Mouse (Mus musculus) heart, adult 2 months (tissue): Measurements from ENCODE around the gene Gcnt2. TPM values are rescaled to one million over a fixed set of nuclear protein-coding genes. Genes with fewer than 3 reads are reported as not detected.

Source experiments
- DNase-seq, 2 experiments: peaks; one replicate each; pipeline ENCODE4 v3.0.0; 2021
- H3K27ac ChIP-seq: fragments of 200-600 bp; 2 replicates; pipeline ENCODE4 v1.8.1; 2022
- H3K27me3 ChIP-seq: fragments of 200-500 bp; 2 replicates; pipeline ENCODE4 v1.6.1; 2012; ENCODE audit warnings: mild to moderate bottlenecking, low read length, inconsistent platforms, mixed read lengths; ENCODE audit not compliant: control insufficient read depth, insufficient read depth
- H3K36me3 ChIP-seq: fragments of 200-500 bp; 2 replicates; pipeline ENCODE4 v1.6.1; 2012; ENCODE audit warnings: low read length, inconsistent platforms; ENCODE audit not compliant: control insufficient read depth, insufficient read depth
- H3K4me1 ChIP-seq: fragments of 200-500 bp; 2 replicates; pipeline ENCODE4 v1.6.1; 2011; ENCODE audit warnings: low read length; ENCODE audit not compliant: control insufficient read depth, insufficient read depth
- H3K4me3 ChIP-seq: fragments of 200-600 bp; 2 replicates; pipeline ENCODE4 v1.8.1; 2022
- H3K79me2 ChIP-seq: fragments of 200-500 bp; replicated peaks from 2 replicates; pipeline ENCODE4 v1.6.1; 2012; ENCODE audit warnings: mild to moderate bottlenecking, inconsistent platforms, low read length, moderate library complexity, mixed read lengths; ENCODE audit not compliant: control insufficient read depth, insufficient read depth
- H3K9ac ChIP-seq: fragments of 200-500 bp; 2 replicates; pipeline ENCODE4 v1.6.1; 2012; ENCODE audit warnings: low read depth, mild to moderate bottlenecking, control low read depth, inconsistent platforms, low read length, mixed read lengths
- CTCF ChIP-seq: fragments of 200-600 bp; IDR thresholded peaks from 2 replicates; pipeline ENCODE4 v1.8.1; 2022; ENCODE audit warnings: antibody characterized with exemption, mild to moderate bottlenecking, moderate library complexity
- EP300 ChIP-seq: fragments of 200-500 bp; IDR thresholded peaks from 2 replicates; pipeline ENCODE4 v1.6.1; 2011; ENCODE audit warnings: low read depth, low read length, control low read depth; ENCODE audit not compliant: insufficient read depth
- POLR2A ChIP-seq: fragments of 200-500 bp; IDR thresholded peaks from 2 replicates; pipeline ENCODE4 v1.6.1; 2011; ENCODE audit warnings: mild to moderate bottlenecking, low read depth, low read length, control low read depth; ENCODE audit not compliant: insufficient read depth
- WGBS: fragments of 180-500 bp; shearing (Covaris S2); methylation state at CpG from one replicate; pipeline ENCODE4 v1.1.7; 2018; 5-methylcytosine and 5-hydroxymethylcytosine counted together
- intact Hi-C: fragments of 180-260 bp; cut with DNase I; formaldehyde crosslinking; loops from one replicate; pipeline ENCODE4 v1.15.1; 2025
- polyA plus RNA-seq: library from polyadenylated mRNA; depleted of rRNA; stranded (reverse); fragments of >200 nt; gene quantifications from 2 replicates; pipeline ENCODE4 v1.2.3, GENCODE M21; 2012
- total RNA-seq, 2 experiments: library from RNA; stranded (reverse); gene quantifications; 2 replicates each; pipeline ENCODE4 v1.2.3; 2021

Gcnt2 gene
- total and polyA plus RNA-seq, 3 experiments: 2.7 to 10.4 (median 8.5) TPM

DNA sequence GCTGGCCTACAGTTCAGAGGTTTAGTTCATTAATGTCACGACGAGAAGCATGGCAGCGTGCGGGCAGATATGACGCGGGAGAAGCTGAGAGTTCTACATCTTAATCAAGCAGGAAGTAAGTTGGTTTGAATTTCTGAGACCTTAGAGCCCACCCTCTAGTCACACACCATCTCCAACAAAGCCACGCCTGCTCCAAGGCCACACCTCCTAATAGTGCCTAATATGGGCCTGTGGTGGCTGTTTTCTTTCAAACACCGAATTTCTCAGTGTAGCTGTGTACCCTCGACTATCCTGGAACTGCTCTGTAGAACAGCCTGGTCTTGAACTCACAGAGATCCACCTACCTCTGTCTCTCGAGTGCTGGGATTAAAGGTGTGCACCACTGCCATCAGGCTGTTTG lies 108.1 kb downstream of the Gcnt2 start:
- intact Hi-C loops: no loop called here
- 91% methylated on average over 10 of the region's 10 CpGs for WGBS
- no peak for TF ChIP-seq POLR2A
- TF ChIP-seq EP300: no peak
- TF ChIP-seq CTCF: no peak
- Histone ChIP-seq H3K27me3 (no peaks in the 10 kb centered on the region), H3K4me3 (no peak overlapping the region), H3K9ac (no peak overlapping the region), H3K4me1 (no peaks in the 10 kb centered on the region), H3K79me2 (no peaks in the 10 kb centered on the region), H3K27ac (no peak overlapping the region), H3K36me3 (no peaks in the 10 kb centered on the region)
- no peak for DNase-seq

DNA sequence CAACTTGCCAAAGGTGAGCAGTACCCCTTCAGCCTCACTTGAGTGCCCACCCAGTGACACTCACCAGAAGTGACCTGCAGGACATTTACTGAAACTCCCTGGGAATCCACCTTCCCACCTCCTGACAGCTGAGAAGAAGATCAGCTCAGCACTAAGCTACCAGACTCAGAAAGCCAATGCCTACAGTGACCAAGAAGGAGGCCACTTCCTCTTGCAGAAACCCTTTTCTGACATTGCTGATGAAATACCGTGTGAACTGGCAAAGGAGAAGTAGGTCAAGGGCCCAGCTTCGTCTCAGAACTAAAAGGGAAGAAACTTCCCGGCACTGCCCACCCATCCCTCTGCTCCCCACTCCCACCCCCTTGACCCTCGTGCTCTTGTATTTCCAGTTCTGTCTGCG lies 109.0 kb downstream of the Gcnt2 start:
- no peak for DNase-seq
- no peaks in the 10 kb centered on the region for H3K79me2 ChIP-seq
- no peak overlapping the region for H3K9ac ChIP-seq
- intact Hi-C loops: no loop called here
- H3K36me3 ChIP-seq: no peaks in the 10 kb centered on the region
- no peaks in the 10 kb centered on the region for H3K27me3 ChIP-seq
- TF ChIP-seq CTCF (no peak), EP300 (no peak), POLR2A (no peak)
- H3K27ac ChIP-seq: no peak overlapping the region
- WGBS: 58% methylated on average over 5 of the region's 5 CpGs
- no peaks in the 10 kb centered on the region for H3K4me1 ChIP-seq
- no peak overlapping the region for H3K4me3 ChIP-seq

DNA sequence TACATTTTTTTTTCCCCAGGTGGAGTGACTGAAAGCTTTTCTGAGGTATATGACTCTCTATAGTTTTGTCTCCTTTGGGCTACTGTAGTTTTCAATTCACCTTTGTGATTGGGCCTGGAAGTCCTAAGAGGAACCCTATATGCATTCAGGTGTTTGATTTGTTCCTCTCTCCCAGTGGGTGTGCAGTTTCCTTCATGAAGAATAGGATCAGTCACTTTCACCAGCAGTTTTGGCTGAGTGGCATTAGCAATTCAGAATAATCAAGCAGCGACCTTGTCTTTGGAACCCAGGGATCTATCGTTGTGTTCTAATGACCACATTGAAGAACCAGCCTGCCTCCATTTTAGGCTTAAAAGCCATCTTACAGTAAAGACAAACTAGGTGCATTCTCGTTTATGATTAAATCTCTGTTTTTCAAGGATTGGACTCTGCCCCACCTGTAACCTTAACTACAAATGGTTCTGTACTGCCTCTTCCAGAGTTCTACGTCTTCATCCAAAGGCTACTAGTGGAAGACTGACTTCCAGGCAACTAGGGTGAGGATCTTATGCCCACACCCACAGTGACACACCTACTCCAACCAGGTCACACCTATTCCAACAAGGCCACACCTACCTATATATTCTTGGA lies 110.3 kb downstream of the Gcnt2 start:
- 92% methylated on average over 4 of the region's 4 CpGs for WGBS
- no peak for DNase-seq
- no peak overlapping the region for H3K9ac ChIP-seq
- no peaks in the 10 kb centered on the region for H3K79me2 ChIP-seq
- TF ChIP-seq CTCF: no peak
- no peak for TF ChIP-seq POLR2A
- no peak for TF ChIP-seq EP300
- no peaks in the 10 kb centered on the region for H3K4me1 ChIP-seq
- H3K27ac ChIP-seq: no peak overlapping the region
- no peaks in the 10 kb centered on the region for H3K36me3 ChIP-seq
- no peak overlapping the region for H3K4me3 ChIP-seq
- intact Hi-C loops: no loop called here
- no peaks in the 10 kb centered on the region for H3K27me3 ChIP-seq

DNA sequence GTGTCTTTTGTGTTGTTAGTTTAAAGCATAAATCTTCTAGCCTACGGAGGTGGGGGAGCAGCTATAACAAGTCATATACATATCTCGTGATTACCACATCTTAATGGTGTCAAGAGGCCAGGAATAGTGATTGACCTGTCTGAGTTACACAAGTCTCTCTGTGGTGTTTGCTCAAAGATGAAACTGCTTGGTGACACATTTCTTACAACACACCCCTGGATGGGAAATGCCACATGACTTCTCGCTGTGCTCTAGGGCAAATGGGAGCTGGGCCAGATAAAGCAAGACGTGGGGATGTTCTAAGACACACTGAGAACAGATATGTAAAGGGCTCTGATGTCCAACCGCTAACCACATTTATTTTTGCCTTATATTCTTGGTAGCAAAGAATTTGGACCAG lies 111.7 kb downstream of the Gcnt2 start:
- Histone ChIP-seq H3K4me1 (no peaks in the 10 kb centered on the region), H3K36me3 (no peaks in the 10 kb centered on the region), H3K9ac (no peak overlapping the region), H3K27me3 (no peaks in the 10 kb centered on the region), H3K4me3 (no peak overlapping the region), H3K27ac (no peak overlapping the region), H3K79me2 (no peaks in the 10 kb centered on the region)
- TF ChIP-seq POLR2A: no peak
- TF ChIP-seq EP300: no peak
- no peak for TF ChIP-seq CTCF
- 79% methylated on average over 5 of the region's 5 CpGs for WGBS
- intact Hi-C loops: no loop called here
- no peak for DNase-seq

DNA sequence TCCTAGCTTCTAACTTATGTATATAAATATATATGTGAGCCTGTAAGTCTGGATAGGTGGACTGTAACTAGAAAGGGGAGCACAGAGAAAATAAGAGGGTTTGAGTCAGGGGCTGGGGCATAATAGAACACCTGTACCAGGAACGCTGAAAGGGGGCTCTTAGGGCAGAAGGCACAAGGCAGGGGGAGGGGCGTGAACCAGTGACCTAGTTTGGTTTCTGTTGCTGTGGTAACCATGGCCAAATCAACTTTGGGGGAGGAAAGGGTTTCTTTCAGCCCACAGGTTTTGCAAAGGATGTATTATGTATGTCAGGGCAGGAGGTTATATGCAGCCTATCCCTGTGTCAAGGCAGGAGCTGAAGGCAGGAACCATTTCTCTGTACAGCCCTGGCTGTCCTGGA lies 112.3 kb downstream of the Gcnt2 start:
- Histone ChIP-seq H3K36me3 (no peaks in the 10 kb centered on the region), H3K4me3 (no peak overlapping the region), H3K79me2 (no peaks in the 10 kb centered on the region), H3K4me1 (no peaks in the 10 kb centered on the region), H3K27ac (no peak overlapping the region), H3K27me3 (no peaks in the 10 kb centered on the region), H3K9ac (no peak overlapping the region)
- no peak for DNase-seq
- TF ChIP-seq POLR2A (no peak), CTCF (no peak), EP300 (no peak)
- intact Hi-C loops: no loop called here
- WGBS: 82% methylated on average over 2 of the region's 2 CpGs

DNA sequence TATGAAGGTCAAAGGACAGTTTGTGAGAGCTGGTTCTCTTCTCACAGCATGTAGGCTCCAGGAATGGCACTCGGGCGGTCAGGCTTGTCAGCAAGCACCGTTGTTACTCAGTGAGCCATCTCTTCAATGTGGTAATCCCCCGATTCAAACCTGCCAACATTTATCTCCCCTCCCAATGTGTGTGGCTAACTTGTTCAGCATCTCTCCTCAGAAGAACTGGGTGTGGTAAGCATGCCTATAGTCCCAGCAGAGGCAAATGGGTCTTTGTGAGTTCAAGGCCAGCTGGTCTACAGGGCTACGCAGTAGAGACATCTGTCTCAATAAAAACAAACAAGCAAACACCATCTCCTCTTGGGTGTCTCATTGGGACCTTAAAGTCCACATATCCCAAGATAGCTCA lies 113.4 kb downstream of the Gcnt2 start:
- 0 out of 2 replicates have a peak, but pooled peaks cover 1% of the 10 kb centered on the region for H3K4me1 ChIP-seq
- H3K79me2 ChIP-seq: no peaks in the 10 kb centered on the region
- no peak overlapping the region for H3K4me3 ChIP-seq
- H3K27ac ChIP-seq: no peak overlapping the region
- DNase-seq: no peak
- H3K27me3 ChIP-seq: no peaks in the 10 kb centered on the region
- 93% methylated on average over 5 of the region's 5 CpGs for WGBS
- H3K9ac ChIP-seq: no peak overlapping the region
- intact Hi-C loops: no loop called here
- no peak for TF ChIP-seq CTCF
- no peak for TF ChIP-seq POLR2A
- no peak for TF ChIP-seq EP300
- H3K36me3 ChIP-seq: no peaks in the 10 kb centered on the region
